Mouse (Mus musculus) liver, adult 2 months (tissue): ENCODE data around the gene Kcnh4.

Experiments
- CTCF ChIP-seq: fragments of 200-500 bp; IDR thresholded peaks from 2 replicates; pipeline ENCODE4 v1.5.1; 2011; ENCODE audit warnings: low read depth, low read length, control low read depth
- POLR2A ChIP-seq: fragments of 200-500 bp; IDR thresholded peaks from 2 replicates; pipeline ENCODE4 v1.6.1; 2011; ENCODE audit warnings: low read length, control low read depth; ENCODE audit not compliant: insufficient read depth; ENCODE audit errors: extremely low read depth

- TF ChIP-seq CTCF (no peak), POLR2A (no peak)
Observed at GRCm38 (mm10) chr11:100735954-100736745, 23.6 kb downstream of the Kcnh4 start.
